Comparison of ENCODE assay signal across 8 mouse cellular contexts in genomic region chr4:128806043-128806826, GRCm38 (mm10). TPM values are rescaled to one million over a fixed set of nuclear protein-coding genes. Genes with fewer than 3 reads are reported as not detected.
A peak's percentile ranks its signal among the peaks of the same experiment; 100 is the strongest.
DNase-seq lines count a peak whose midpoint lies in the region; ATAC-seq lines count a peak whose summit lies in the region.

Zfp362 (minus strand) TSS chr4:128806045.

- H3K27ac ChIP-seq in heart, embryonic 10.5 days, result peak within 1 kb of the TSS; percentile 97
- peak within 1 kb of the TSS; percentile 99 for H3K27ac ChIP-seq in lung, embryonic 16.5 days (ENCODE audit: low read length)

- ATAC-seq in lung, embryonic 16.5 days (ENCODE audit: low read depth), result peak; percentile 60

- H3K4me1 ChIP-seq in heart, embryonic 10.5 days, result peaks cover 47% of the 10 kb centered on the region
- H3K4me1 ChIP-seq in lung, embryonic 16.5 days (replicated peaks; ENCODE audit: control insufficient read depth, insufficient read depth, low read length), result peaks cover 42% of the 10 kb centered on the region

- H3K4me3 ChIP-seq in heart, embryonic 10.5 days, result peak within 1 kb of the TSS; percentile 88
- H3K4me3 ChIP-seq in lung, embryonic 16.5 days (ENCODE audit: low read length), result peak within 1 kb of the TSS; percentile 85

- H3K36me3 ChIP-seq in heart, embryonic 10.5 days, result peaks cover 2% of the 10 kb centered on the region; the same call in 1 of the 2 replicates
- no peaks in the 10 kb centered on the region for H3K36me3 ChIP-seq in lung, embryonic 16.5 days (ENCODE audit: control insufficient read depth, insufficient read depth, low read length)

- WGBS in heart, embryonic 10.5 days, result 5% methylated on average over 85 of the region's 111 CpGs
- 0% methylated on average over 44 of the region's 111 CpGs for WGBS in lung, embryonic 16.5 days

- no peaks in the 10 kb centered on the region for H3K27me3 ChIP-seq in heart, embryonic 10.5 days (ENCODE audit: insufficient read depth, poor library complexity, severe bottlenecking)
- no peaks in the 10 kb centered on the region for H3K27me3 ChIP-seq in lung, embryonic 16.5 days (ENCODE audit: control insufficient read depth, insufficient read depth, low read depth, low read length)

- peak within 1 kb of the TSS; percentile 99 for H3K9ac ChIP-seq in lung, embryonic 16.5 days (ENCODE audit: low read length)

- peak within 1 kb of the TSS; percentile 95 for H3K4me2 ChIP-seq in lung, embryonic 16.5 days (ENCODE audit: low read depth, low read length)

- H3K9me3 ChIP-seq in heart, embryonic 10.5 days, result no peaks in the 10 kb centered on the region
- H3K9me3 ChIP-seq in lung, embryonic 16.5 days (ENCODE audit: control insufficient read depth, low read length), result no peaks in the 10 kb centered on the region

- peak; percentile 75 for DNase-seq in CD4-positive helper T cell, adult 2 months (ENCODE audit: low read depth, low spot score)
- DNase-seq in NIH3T3 (ENCODE audit: low read depth), result peak; percentile 78
- DNase-seq in embryo, embryonic 10 days (ENCODE audit: low spot score), result peak; percentile 44
- no peak for DNase-seq in heart, embryonic 10.5 days (ENCODE audit: low spot score)
- DNase-seq in kidney, postnatal 14 days, result peak; percentile 76
- peak; percentile 40 for DNase-seq in retina, postnatal 7 days (ENCODE audit: low read depth, low spot score)
- DNase-seq in adipocyte (ENCODE audit: low spot score), result no peak

RNA-seq across cellular contexts. Expression of gene Zfp362, which starts in this region (rescaled TPM):
- 20.7 and 35.9 TPM in 2 replicates for polyA plus RNA-seq in heart, embryonic 10.5 days (2016; fragmentation: Nextera tagmentation; extraction: Ambion mirVana)
- 32.2 and 33.6 TPM in 2 replicates for polyA plus RNA-seq in lung, embryonic 16.5 days (2015; fragmentation: Nextera tagmentation; extraction: Ambion mirVana)

Comparison
In these comparisons a context has a peak if more than half of its experiments do, and no peak if none do; other contexts are left out.
1. DNase-seq: peak in CD4-positive helper T cell, adult 2 months (single experiment), NIH3T3 (single experiment), embryo, embryonic 10 days (single experiment), kidney, postnatal 14 days (single experiment) and retina, postnatal 7 days (single experiment); none in heart, embryonic 10.5 days (single experiment) and adipocyte (single experiment).